Mouse (Mus musculus) midbrain, embryonic 10.5 days (tissue): ENCODE data around the gene Stat6. TPM values are rescaled to one million over a fixed set of nuclear protein-coding genes. Genes with fewer than 3 reads are reported as not detected.

Source experiments
- DNase-seq: peaks from one replicate; pipeline ENCODE4 v3.0.0-alpha.2; 2017; ENCODE audit warnings: low spot score
- H3K27ac ChIP-seq: fragments of 300-500 bp; sonication (generic); replicated peaks from 2 replicates; pipeline ENCODE4 v1.5.1; 2016; ENCODE audit warnings: mild to moderate bottlenecking
- H3K27me3 ChIP-seq: fragments of 300-500 bp; sonication (generic); 2 replicates; pipeline ENCODE4 v1.6.1; 2016; ENCODE audit warnings: low read depth, mild to moderate bottlenecking; ENCODE audit not compliant: poor library complexity, severe bottlenecking
- H3K36me3 ChIP-seq: fragments of 300-500 bp; sonication (generic); 2 replicates; pipeline ENCODE4 v1.6.1; 2016; ENCODE audit warnings: mild to moderate bottlenecking, moderate library complexity
- H3K4me1 ChIP-seq: fragments of 300-500 bp; sonication (generic); 2 replicates; pipeline ENCODE4 v1.6.1; 2016
- H3K4me3 ChIP-seq: fragments of 300-500 bp; sonication (generic); 2 replicates; pipeline ENCODE4 v1.5.1; 2016; ENCODE audit warnings: mild to moderate bottlenecking, moderate library complexity
- H3K9me3 ChIP-seq: fragments of 300-500 bp; sonication (generic); replicated peaks from 2 replicates; pipeline ENCODE4 v1.6.1; 2016; ENCODE audit warnings: mild to moderate bottlenecking
- WGBS: fragments of 180-500 bp; shearing (Covaris S2); methylation state at CpG from one replicate; pipeline ENCODE4 v1.1.7; 2016; 5-methylcytosine and 5-hydroxymethylcytosine counted together
- polyA plus RNA-seq: library from polyadenylated mRNA; unstranded; fragments of >200 nt; fragmentation: Nextera tagmentation; extraction: Ambion mirVana; gene quantifications from 2 replicates; pipeline ENCODE4 v1.2.1, GENCODE M21; 2016

The Stat6 gene
- 8.2 and 8.9 TPM in 2 replicates for polyA plus RNA-seq

DNA sequence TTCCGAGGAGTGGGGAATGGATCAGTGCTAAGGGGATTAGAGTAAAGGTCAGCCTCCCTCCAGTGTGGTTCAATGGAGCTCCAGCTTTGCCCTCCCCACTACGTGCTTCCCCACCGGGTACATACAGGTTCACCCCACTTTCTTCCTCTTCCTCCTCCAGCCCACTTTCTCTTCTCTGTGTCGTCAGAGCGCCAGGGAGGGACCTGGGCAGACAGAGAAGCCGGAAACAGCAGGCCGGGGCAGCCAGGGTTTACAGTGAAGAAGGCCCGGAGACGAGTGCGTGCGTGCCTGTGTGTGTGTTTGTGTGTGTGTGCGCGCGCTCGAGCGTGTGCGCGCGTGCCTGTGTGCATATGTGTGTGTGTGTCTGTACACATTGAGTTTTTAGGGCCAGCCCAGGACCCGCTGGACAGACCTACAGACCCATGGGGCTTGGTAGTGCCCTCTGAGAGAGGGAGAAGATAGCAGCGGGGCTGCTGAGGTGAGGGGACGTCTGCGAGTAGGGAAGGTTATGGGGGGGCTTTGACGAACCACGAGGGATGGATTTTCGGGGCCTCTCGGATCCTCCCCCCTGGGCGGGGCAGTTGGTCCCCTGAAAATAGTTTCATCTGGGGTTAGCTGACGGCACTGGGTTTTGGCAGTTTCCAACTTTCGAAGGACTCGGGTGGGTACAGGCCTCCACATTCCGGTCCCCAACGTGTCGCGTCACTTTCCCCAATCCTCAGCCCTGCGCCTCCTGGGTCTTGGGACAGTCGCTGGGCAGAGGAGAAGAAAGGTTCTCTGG is at the start of gene Stat6:
TSS of gene Stat6 (plus strand) at position 215 of the 781 bp plus-strand sequence.
- Histone ChIP-seq H3K27ac (peak within 1 kb of the TSS; percentile 81), H3K9me3 (no peaks in the 10 kb centered on the region), H3K4me1 (peaks cover 28% of the 10 kb centered on the region), H3K36me3 (no peaks in the 10 kb centered on the region), H3K4me3 (peak within 1 kb of the TSS; percentile 52), H3K27me3 (peaks cover 34% of the 10 kb centered on the region)
- 3% methylated on average over 37 of the region's 37 CpGs for WGBS
- DNase-seq = peak; percentile 63

DNA sequence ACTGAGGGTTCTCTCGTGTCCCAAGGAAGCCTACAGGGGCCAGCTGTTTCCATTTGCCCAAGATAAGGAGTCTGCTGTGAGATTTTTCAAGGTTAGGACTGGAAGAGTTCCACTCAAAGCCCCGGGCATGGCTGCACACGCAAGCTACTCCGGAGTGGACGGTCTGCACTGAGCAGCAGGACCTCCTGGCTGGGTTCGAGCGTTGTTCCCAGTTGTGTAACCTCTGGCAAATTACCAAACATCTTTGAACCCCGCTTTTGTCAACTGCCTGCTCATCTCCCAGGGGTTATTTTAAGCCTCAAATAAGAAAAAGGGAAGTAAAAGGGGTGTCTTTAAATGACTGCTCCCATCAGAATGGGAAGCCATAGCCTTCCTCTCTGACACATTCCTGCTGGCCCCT is 48.4 kb upstream of the Stat6 start:
- peaks cover 35% of the 10 kb centered on the region for H3K4me1 ChIP-seq
- peaks cover 89% of the 10 kb centered on the region for H3K36me3 ChIP-seq
- no peak overlapping the region for H3K27ac ChIP-seq
- no peak for DNase-seq
- H3K4me3 ChIP-seq = no peak overlapping the region
- 96% methylated on average over 8 of the region's 8 CpGs for WGBS
- H3K27me3 ChIP-seq = no peaks in the 10 kb centered on the region
- H3K9me3 ChIP-seq = no peaks in the 10 kb centered on the region

DNA sequence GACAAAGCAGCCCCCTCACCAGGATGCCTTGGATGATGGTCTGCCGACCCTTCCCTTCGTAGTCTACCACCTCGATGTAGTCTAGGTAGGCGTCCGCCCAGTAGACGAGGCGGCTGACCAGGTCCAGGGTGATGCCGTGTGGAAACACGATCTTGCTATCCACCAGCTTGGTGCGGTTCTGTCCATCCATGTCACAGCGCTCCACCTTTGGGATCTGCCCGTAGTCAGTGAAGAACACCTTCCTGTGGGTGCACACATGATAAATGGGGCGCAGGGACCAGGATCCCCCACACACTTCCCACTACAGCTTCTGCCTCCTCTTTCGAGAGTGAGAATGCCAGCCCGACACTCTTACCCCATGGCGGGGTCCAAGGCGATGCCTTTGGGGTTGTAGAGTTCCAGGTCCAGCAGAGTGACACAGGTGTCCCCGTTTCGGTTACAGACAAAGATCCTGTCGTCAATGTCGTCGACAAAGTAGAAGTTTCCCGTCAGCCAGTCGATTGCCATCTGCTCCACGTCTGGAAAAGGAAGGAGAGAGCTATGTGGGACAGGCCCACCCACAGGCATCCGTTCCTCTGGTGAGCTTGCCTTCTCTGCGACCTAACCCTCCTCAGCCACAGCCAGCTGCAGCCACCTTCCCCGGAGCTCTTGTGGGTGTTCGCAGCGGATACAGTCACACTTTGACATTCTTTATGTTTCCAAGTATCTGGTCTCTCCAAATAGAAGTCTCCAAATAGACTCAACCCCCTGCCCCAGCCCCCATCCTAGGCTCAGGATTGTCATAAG is 47.7 kb upstream of the Stat6 start:
- no peak for DNase-seq
- H3K36me3 ChIP-seq = peaks cover 85% of the 10 kb centered on the region
- H3K27me3 ChIP-seq = no peaks in the 10 kb centered on the region
- H3K27ac ChIP-seq = no peak overlapping the region
- no peaks in the 10 kb centered on the region for H3K9me3 ChIP-seq
- peaks cover 42% of the 10 kb centered on the region for H3K4me1 ChIP-seq
- WGBS = 94% methylated on average over 30 of the region's 30 CpGs
- no peak overlapping the region for H3K4me3 ChIP-seq

DNA sequence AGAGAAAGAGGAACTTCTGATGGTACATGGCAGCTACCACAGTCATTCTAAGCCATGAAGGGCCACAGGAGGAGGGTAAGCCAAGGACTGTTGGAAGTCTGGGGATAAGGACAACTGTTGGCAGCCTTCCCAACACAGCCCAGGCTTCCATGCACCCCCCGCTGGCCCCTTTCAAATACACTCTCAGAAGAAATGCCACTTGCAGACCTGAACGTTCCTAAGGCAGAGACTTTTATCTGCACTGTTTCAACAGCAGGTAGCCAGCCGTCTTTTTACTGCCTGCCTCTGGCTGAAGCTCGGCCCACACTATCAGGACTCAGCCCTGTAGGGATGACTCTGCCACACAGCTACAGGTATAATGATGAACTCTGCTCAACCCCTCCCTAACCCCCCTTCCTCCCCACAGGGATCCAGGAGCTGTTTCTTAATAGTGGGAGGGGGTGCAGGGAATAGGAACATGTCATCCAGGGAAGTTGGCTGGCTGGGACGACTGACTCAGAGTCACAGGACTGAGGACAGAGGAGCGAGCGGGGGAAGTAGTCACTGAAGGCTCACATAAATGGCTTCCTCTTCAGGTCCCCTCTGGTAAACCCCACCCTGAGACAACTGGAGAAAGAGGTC is 46.4 kb upstream of the Stat6 start:
- Histone ChIP-seq H3K9me3 (no peaks in the 10 kb centered on the region), H3K4me3 (no peak overlapping the region), H3K27ac (0 out of 2 replicates have a peak overlapping the region, but pooled peaks have one; percentile 13), H3K27me3 (no peaks in the 10 kb centered on the region), H3K36me3 (peaks cover 85% of the 10 kb centered on the region), H3K4me1 (peaks cover 45% of the 10 kb centered on the region)
- 73% methylated on average over 7 of the region's 7 CpGs for WGBS
- no peak for DNase-seq

DNA sequence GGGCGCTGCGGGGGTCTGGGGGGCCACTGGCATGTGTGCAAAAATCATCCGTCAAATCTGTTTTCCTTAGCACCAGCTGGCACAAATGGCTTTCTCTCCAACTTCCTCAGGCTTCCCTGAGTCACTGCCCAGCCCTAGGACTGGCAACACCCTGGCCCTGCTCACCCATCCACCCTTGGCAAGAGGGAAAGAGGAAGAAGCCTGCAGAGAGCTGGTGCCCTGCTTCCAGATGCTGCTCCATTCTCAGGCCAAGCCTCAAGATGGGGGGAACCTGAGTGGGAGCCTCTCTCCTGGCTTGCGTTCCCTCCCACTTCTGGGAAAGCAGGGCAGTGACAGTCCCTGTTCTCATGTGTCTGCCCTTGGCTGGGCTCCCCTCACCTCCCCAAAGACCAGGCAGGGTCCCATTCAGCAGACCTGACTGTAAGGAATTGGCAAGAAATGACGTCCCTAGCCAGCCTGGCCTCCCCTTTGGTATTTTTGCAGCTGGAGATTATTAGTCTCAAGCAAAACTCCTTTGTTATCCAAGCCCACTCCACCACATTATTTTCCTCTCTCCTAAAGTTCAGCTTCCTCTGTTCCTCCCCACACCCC is 45.4 kb upstream of the Stat6 start:
- Histone ChIP-seq H3K27me3 (no peaks in the 10 kb centered on the region), H3K36me3 (peaks cover 85% of the 10 kb centered on the region), H3K27ac (peak overlapping the region; percentile 19; the same call in 1 of the 2 replicates), H3K9me3 (no peaks in the 10 kb centered on the region), H3K4me1 (peaks cover 38% of the 10 kb centered on the region), H3K4me3 (no peak overlapping the region)
- DNase-seq = no peak
- WGBS = 85% methylated on average over 5 of the region's 5 CpGs

DNA sequence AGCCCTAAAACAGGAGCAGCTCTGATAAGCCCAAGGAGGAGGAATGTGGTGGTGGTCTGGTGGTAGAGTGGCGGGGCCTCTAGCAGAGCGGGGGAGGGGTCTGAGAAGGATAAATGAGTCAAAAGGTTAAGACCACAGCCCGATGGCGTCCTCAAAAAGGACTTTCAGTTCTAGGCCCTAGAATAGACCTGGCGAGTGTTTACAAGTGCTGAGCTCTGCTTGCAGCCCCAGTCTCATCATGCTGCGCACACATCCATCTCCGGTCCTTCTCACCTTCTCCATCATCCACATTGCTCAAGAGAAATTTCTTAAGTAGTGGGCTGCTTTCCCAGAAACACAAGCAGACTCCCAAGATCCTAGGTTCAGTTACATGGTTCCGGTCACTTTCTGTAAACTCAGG is 44.2 kb upstream of the Stat6 start:
- Histone ChIP-seq H3K4me1 (peaks cover 38% of the 10 kb centered on the region), H3K4me3 (no peak overlapping the region), H3K27me3 (no peaks in the 10 kb centered on the region), H3K27ac (peak overlapping the region; percentile 55; the same call in 1 of the 2 replicates), H3K36me3 (peaks cover 85% of the 10 kb centered on the region), H3K9me3 (no peaks in the 10 kb centered on the region)
- WGBS = 49% methylated on average over 8 of the region's 8 CpGs
- DNase-seq = no peak

DNA sequence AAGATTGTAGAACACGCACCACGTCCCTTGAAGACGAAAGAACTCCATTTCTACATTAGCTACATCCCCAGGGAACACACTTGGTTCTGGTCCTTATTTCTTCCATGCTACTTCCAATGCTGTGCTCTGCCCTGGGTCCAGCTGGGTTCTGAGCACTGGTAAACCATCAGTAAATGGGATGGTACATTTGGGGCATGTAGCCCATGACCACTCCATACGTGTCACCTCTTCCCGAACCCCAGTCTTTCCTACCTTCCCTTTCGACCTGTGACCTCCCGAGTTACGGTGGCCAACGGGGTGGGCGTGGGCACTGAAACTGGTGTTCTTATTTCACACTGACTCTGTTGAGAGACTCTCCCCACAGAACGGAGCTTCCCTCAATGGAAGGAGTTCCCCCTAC is 43.5 kb upstream of the Stat6 start:
- peaks cover 38% of the 10 kb centered on the region for H3K4me1 ChIP-seq
- 90% methylated on average over 11 of the region's 11 CpGs for WGBS
- peaks cover 85% of the 10 kb centered on the region for H3K36me3 ChIP-seq
- DNase-seq = no peak
- H3K9me3 ChIP-seq = no peaks in the 10 kb centered on the region
- no peak overlapping the region for H3K4me3 ChIP-seq
- H3K27ac ChIP-seq = peak overlapping the region; percentile 28; the same call in 1 of the 2 replicates
- H3K27me3 ChIP-seq = no peaks in the 10 kb centered on the region

DNA sequence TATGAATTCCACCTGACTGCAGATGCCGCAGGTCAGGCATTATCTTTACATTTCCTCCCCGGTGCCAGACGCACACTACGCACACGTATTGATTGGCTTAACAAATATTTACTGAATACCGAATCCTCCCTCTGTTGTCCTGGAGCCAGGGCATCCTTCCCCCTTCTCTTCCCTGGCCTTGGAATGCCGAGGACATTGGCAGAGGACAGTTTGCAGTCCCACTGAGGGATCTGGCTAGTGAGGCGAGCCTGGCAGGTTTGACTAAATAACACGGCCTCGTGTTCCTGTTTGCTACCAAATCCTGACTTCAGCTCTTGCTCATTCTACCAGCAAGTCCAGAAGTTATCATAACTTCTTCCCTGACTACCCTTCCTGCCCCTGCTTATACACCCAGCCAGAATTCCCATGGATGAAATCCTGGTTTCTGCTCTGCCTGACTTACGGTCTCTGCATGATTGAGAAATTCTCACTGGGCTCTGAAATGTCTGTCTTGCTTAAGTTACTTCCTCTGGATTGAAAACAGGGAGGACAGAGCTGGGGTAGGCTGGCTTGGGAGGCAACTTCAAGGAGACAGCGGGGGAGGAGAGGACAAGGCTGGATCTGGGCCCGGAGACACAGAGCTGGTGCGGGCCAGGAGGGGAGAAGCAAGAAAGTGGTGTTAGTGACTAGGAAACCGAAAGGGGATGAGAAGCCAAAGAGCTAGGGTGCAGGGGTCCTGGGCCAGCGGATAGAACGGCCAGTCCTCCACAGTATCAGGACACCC is 42.8 kb upstream of the Stat6 start:
- no peak for DNase-seq
- Histone ChIP-seq H3K4me3 (no peak overlapping the region), H3K9me3 (no peaks in the 10 kb centered on the region), H3K27ac (peak overlapping the region; percentile 52), H3K27me3 (no peaks in the 10 kb centered on the region), H3K36me3 (peaks cover 85% of the 10 kb centered on the region), H3K4me1 (peaks cover 38% of the 10 kb centered on the region)
- WGBS = 75% methylated on average over 17 of the region's 17 CpGs

DNA sequence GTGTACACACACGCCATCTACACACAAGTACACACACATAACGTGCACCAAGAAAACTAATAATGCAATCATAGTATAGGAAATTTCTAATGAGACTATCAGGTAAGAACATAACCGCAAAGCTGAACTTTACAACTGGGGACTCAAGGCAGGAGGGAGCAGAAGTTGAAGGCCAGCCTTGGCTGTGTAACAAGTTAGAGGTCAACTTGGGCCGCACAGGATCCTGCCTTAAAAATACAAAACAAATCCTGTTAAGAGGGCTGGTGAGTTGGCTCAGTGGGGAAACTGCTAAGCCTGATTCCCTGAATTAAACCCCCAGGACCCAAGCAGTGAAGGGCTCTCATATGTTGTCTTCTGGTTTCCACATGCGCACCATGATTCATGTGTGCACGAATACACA is 40.6 kb upstream of the Stat6 start:
- Histone ChIP-seq H3K4me1 (peaks cover 31% of the 10 kb centered on the region), H3K4me3 (no peak overlapping the region), H3K27ac (no peak overlapping the region), H3K36me3 (peaks cover 85% of the 10 kb centered on the region), H3K27me3 (no peaks in the 10 kb centered on the region), H3K9me3 (no peaks in the 10 kb centered on the region)
- no peak for DNase-seq
- 95% methylated on average over 6 of the region's 6 CpGs for WGBS

DNA sequence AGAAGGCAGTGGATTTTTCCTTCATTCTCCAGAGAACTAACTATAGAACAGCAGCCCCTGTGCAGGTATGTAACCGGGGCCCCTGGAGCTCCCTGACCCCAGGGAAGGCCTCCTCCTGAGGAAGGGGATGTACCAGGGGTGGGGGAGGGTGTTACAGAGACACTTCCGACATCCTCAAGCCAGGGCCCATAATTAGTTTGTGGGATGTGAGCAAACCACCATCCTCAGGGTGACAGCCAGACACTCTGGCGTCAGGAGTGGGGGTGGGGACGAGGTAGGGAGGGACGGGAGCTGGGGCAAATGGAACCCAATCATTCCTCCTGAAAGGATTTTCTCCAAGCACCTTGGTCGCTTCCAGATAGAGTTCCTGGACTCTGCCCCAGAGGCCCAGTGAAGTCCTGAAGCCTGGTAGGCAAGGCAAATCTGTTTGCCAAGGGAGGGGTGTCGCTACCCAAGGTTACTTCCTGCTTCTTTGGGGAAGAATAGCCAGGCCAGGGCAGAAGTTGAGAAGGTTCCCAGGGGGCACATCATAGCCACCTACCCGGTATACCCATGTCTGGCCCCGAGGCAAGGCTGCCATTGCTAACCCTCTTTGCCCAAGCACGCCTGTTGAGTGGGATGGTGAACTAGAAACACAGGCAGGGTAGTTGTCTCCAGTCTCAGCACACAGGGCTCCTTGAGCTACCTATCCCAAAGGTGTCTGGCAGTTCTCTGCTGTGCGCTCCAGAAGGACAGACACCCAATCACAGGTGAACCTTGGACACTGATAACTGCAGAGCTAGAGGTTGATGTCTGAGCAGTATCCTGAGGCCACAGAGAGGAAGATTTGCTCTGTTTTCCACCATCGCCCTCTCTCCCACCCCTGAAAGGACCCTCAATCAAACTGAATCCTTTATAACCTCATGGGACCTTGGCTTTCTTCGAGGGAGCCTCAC is 39.1 kb upstream of the Stat6 start:
- WGBS = 85% methylated on average over 13 of the region's 13 CpGs
- Histone ChIP-seq H3K27me3 (no peaks in the 10 kb centered on the region), H3K27ac (no peak overlapping the region), H3K36me3 (peaks cover 93% of the 10 kb centered on the region), H3K4me1 (peaks cover 20% of the 10 kb centered on the region), H3K9me3 (no peaks in the 10 kb centered on the region), H3K4me3 (no peak overlapping the region)
- no peak for DNase-seq
